Mouse (Mus musculus): Measurements from ENCODE around the gene Rps6ka1. TPM values are rescaled to one million over a fixed set of nuclear protein-coding genes. Genes with fewer than 3 reads are reported as not detected.

The Rps6ka1 gene
- polyA plus RNA-seq, 1 experiment from 2014 or later, result 26.6 TPM

- ATAC-seq (ENCODE audit: low FRiP score, low read depth), result no peak
- H3K27me3 ChIP-seq, result peaks cover 12% of the 10 kb centered on the region; the same call in 1 of the 2 replicates
- H3K27ac ChIP-seq (replicated peaks), result no peak overlapping the region
- H3K9me3 ChIP-seq, result no peaks in the 10 kb centered on the region
- 0 out of 2 replicates have a peak overlapping the region, but pooled peaks have one; percentile 35 for H3K9ac ChIP-seq (replicated peaks)
- H3K4me1 ChIP-seq, result peaks cover 18% of the 10 kb centered on the region
- H3K4me2 ChIP-seq (replicated peaks), result no peak overlapping the region
- no peak overlapping the region for H3K4me3 ChIP-seq
- 3% methylated on average over 10 of the region's 10 CpGs for WGBS
- H3K36me3 ChIP-seq, result no peaks in the 10 kb centered on the region
These were observed 58.1 kb downstream of the Rps6ka1 start for GRCm38 (mm10) chr4:133829281-133830070.

- peaks cover 18% of the 10 kb centered on the region for H3K4me1 ChIP-seq
- no peaks in the 10 kb centered on the region for H3K36me3 ChIP-seq
- H3K4me2 ChIP-seq (replicated peaks), result peak overlapping the region; percentile 10; the same call in 1 of the 2 replicates
- ATAC-seq (ENCODE audit: low FRiP score, low read depth), result no peak
- H3K27me3 ChIP-seq, result peaks cover 12% of the 10 kb centered on the region; the same call in 1 of the 2 replicates
- no peak overlapping the region for H3K27ac ChIP-seq (replicated peaks)
- no peak overlapping the region for H3K4me3 ChIP-seq
- H3K9ac ChIP-seq (replicated peaks), result 0 out of 2 replicates have a peak overlapping the region, but pooled peaks have one; percentile 35
- WGBS, result 32% methylated on average over 25 of the region's 25 CpGs
- H3K9me3 ChIP-seq, result no peaks in the 10 kb centered on the region
These were observed 59.5 kb downstream of the Rps6ka1 start for GRCm38 (mm10) chr4:133827887-133828794.

- Histone ChIP-seq H3K4me1 (peaks cover 18% of the 10 kb centered on the region), H3K9ac (replicated peaks) (no peak overlapping the region), H3K36me3 (no peaks in the 10 kb centered on the region), H3K9me3 (no peaks in the 10 kb centered on the region), H3K4me2 (replicated peaks) (no peak overlapping the region), H3K4me3 (no peak overlapping the region), H3K27me3 (peaks cover 12% of the 10 kb centered on the region; the same call in 1 of the 2 replicates), H3K27ac (replicated peaks) (no peak overlapping the region)
- ATAC-seq (ENCODE audit: low FRiP score, low read depth), result no peak
- WGBS, result 82% methylated on average over 6 of the region's 6 CpGs
These were observed 60.2 kb downstream of the Rps6ka1 start for GRCm38 (mm10) chr4:133827354-133827753.

- Histone ChIP-seq H3K27ac (replicated peaks) (no peak overlapping the region), H3K4me2 (replicated peaks) (no peak overlapping the region), H3K27me3 (peaks cover 12% of the 10 kb centered on the region; the same call in 1 of the 2 replicates), H3K4me3 (no peak overlapping the region), H3K9ac (replicated peaks) (no peak overlapping the region), H3K36me3 (no peaks in the 10 kb centered on the region), H3K9me3 (no peaks in the 10 kb centered on the region), H3K4me1 (peaks cover 18% of the 10 kb centered on the region)
- 60% methylated on average over 3 of the region's 3 CpGs for WGBS
- ATAC-seq (ENCODE audit: low FRiP score, low read depth), result no peak
These were observed 61.9 kb downstream of the Rps6ka1 start for GRCm38 (mm10) chr4:133825731-133826130.

- H3K4me3 ChIP-seq, result no peak overlapping the region
- H3K27me3 ChIP-seq, result 0 out of 2 replicates have a peak, but pooled peaks cover 4% of the 10 kb centered on the region
- no peaks in the 10 kb centered on the region for H3K36me3 ChIP-seq
- H3K4me2 ChIP-seq (replicated peaks), result no peak overlapping the region
- no peak overlapping the region for H3K9ac ChIP-seq (replicated peaks)
- peaks cover 6% of the 10 kb centered on the region for H3K4me1 ChIP-seq
- no peaks in the 10 kb centered on the region for H3K9me3 ChIP-seq
- 48% methylated on average over 9 of the region's 9 CpGs for WGBS
- no peak overlapping the region for H3K27ac ChIP-seq (replicated peaks)
- no peak for ATAC-seq (ENCODE audit: low FRiP score, low read depth)
These were observed 66.6 kb downstream of the Rps6ka1 start for GRCm38 (mm10) chr4:133820806-133821560.

GRCm38 (mm10) chr4:133820166-133820565 lies 67.4 kb downstream of the Rps6ka1 start:
- no peak for ATAC-seq (ENCODE audit: low FRiP score, low read depth)
- Histone ChIP-seq H3K4me1 (peaks cover 14% of the 10 kb centered on the region), H3K9ac (replicated peaks) (no peak overlapping the region), H3K4me3 (no peak overlapping the region), H3K27me3 (0 out of 2 replicates have a peak, but pooled peaks cover 4% of the 10 kb centered on the region), H3K4me2 (replicated peaks) (no peak overlapping the region), H3K9me3 (no peaks in the 10 kb centered on the region), H3K27ac (replicated peaks) (no peak overlapping the region), H3K36me3 (no peaks in the 10 kb centered on the region)
- WGBS, result 48% methylated on average over 4 of the region's 4 CpGs

GRCm38 (mm10) chr4:133817356-133817755 lies 70.2 kb downstream of the Rps6ka1 start:
- Histone ChIP-seq H3K4me1 (peaks cover 25% of the 10 kb centered on the region), H3K4me2 (replicated peaks) (no peak overlapping the region), H3K4me3 (no peak overlapping the region), H3K9me3 (no peaks in the 10 kb centered on the region), H3K9ac (replicated peaks) (no peak overlapping the region), H3K27ac (replicated peaks) (no peak overlapping the region), H3K36me3 (no peaks in the 10 kb centered on the region), H3K27me3 (0 out of 2 replicates have a peak, but pooled peaks cover 4% of the 10 kb centered on the region)
- no peak for ATAC-seq (ENCODE audit: low FRiP score, low read depth)
- WGBS, result 88% methylated on average over 5 of the region's 5 CpGs

GRCm38 (mm10) chr4:133816504-133816875 lies 71.1 kb downstream of the Rps6ka1 start:
- no peaks in the 10 kb centered on the region for H3K9me3 ChIP-seq
- peak overlapping the region; percentile 100; the same call in 1 of the 2 replicates for H3K27ac ChIP-seq (replicated peaks)
- H3K4me3 ChIP-seq, result no peak overlapping the region
- H3K36me3 ChIP-seq, result no peaks in the 10 kb centered on the region
- H3K4me2 ChIP-seq (replicated peaks), result peak overlapping the region; percentile 27
- H3K9ac ChIP-seq (replicated peaks), result no peak overlapping the region
- H3K27me3 ChIP-seq, result 0 out of 2 replicates have a peak, but pooled peaks cover 4% of the 10 kb centered on the region
- H3K4me1 ChIP-seq, result peaks cover 25% of the 10 kb centered on the region
- WGBS, result 20% methylated on average over 7 of the region's 7 CpGs
- ATAC-seq (ENCODE audit: low FRiP score, low read depth), result no peak

- Histone ChIP-seq H3K4me2 (replicated peaks) (peak overlapping the region; percentile 27), H3K9ac (replicated peaks) (no peak overlapping the region), H3K27me3 (0 out of 2 replicates have a peak, but pooled peaks cover 4% of the 10 kb centered on the region), H3K4me3 (no peak overlapping the region), H3K9me3 (no peaks in the 10 kb centered on the region), H3K27ac (replicated peaks) (peak overlapping the region; percentile 100), H3K36me3 (no peaks in the 10 kb centered on the region), H3K4me1 (peaks cover 25% of the 10 kb centered on the region)
- 2% methylated on average over 16 of the region's 16 CpGs for WGBS
- no peak for ATAC-seq (ENCODE audit: low FRiP score, low read depth)
These were observed 71.7 kb downstream of the Rps6ka1 start for GRCm38 (mm10) chr4:133815635-133816503.

- Histone ChIP-seq H3K27me3 (0 out of 2 replicates have a peak, but pooled peaks cover 4% of the 10 kb centered on the region), H3K27ac (replicated peaks) (peak overlapping the region; percentile 100), H3K4me3 (peak overlapping the region; percentile 68), H3K4me1 (peaks cover 25% of the 10 kb centered on the region), H3K36me3 (no peaks in the 10 kb centered on the region), H3K4me2 (replicated peaks) (peak overlapping the region; percentile 61), H3K9ac (replicated peaks) (peak overlapping the region; percentile 79), H3K9me3 (no peaks in the 10 kb centered on the region)
- ATAC-seq (ENCODE audit: low FRiP score, low read depth), result no peak
- WGBS, result 3% methylated on average over 25 of the region's 25 CpGs
These were observed 72.6 kb downstream of the Rps6ka1 start for GRCm38 (mm10) chr4:133814804-133815515.

Data from midbrain, embryonic 12.5 days (tissue).